Mouse (Mus musculus) C2C12 (cell line): ENCODE measurements around the gene Syngr1.

Source experiments
- CTCF ChIP-seq: IDR thresholded peaks from one replicate; pipeline ENCODE4 v1.5.1; 2011; ENCODE audit not compliant: control insufficient read depth, insufficient read depth, insufficient read length
- FOSL1 ChIP-seq: IDR thresholded peaks from one replicate; pipeline ENCODE4 v1.8.0; 2011; ENCODE audit warnings: mild to moderate bottlenecking, low read length; ENCODE audit not compliant: poor library complexity, insufficient read depth, severe bottlenecking
- MAX ChIP-seq: IDR thresholded peaks from one replicate; pipeline ENCODE4 v1.6.1; 2011; ENCODE audit warnings: mild to moderate bottlenecking, control low read depth
- MYOD1 ChIP-seq: IDR thresholded peaks from one replicate; pipeline ENCODE4 v1.6.1; 2011; ENCODE audit warnings: low read depth; ENCODE audit not compliant: control insufficient read depth, insufficient read length
- USF1 ChIP-seq: IDR thresholded peaks from one replicate; pipeline ENCODE4 v1.6.1; 2011; ENCODE audit warnings: low read depth, mild to moderate bottlenecking, control low read depth, moderate library complexity

DNA sequence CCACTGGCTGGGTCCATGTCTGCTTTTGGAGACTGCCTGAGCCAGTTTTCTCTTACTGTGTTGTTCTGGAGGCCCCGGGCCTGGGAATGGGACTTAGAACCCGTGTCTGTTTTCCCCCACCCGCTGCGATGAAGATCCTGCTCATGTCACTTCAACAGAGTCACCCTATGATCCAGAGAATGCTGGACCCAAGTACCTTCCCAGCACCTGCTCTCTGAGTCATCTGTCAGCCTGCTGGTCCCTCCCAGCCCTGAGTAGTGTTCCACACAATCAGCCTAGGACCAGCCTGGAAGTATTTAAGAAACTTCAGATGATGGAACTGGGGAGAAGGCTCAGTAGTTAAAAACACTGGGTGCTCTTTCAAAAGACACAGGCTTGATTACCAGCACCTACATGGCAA lies 72.6 kb downstream of the Syngr1 start:
- TF ChIP-seq CTCF, result no peak
- no peak for TF ChIP-seq USF1
- TF ChIP-seq MAX, result no peak
- TF ChIP-seq MYOD1, result no peak
- no peak for TF ChIP-seq FOSL1
